Mouse (Mus musculus): ENCODE results near the gene Zdhhc17.
A peak's percentile ranks its signal among the peaks of the same experiment; 100 is the strongest.

DNA sequence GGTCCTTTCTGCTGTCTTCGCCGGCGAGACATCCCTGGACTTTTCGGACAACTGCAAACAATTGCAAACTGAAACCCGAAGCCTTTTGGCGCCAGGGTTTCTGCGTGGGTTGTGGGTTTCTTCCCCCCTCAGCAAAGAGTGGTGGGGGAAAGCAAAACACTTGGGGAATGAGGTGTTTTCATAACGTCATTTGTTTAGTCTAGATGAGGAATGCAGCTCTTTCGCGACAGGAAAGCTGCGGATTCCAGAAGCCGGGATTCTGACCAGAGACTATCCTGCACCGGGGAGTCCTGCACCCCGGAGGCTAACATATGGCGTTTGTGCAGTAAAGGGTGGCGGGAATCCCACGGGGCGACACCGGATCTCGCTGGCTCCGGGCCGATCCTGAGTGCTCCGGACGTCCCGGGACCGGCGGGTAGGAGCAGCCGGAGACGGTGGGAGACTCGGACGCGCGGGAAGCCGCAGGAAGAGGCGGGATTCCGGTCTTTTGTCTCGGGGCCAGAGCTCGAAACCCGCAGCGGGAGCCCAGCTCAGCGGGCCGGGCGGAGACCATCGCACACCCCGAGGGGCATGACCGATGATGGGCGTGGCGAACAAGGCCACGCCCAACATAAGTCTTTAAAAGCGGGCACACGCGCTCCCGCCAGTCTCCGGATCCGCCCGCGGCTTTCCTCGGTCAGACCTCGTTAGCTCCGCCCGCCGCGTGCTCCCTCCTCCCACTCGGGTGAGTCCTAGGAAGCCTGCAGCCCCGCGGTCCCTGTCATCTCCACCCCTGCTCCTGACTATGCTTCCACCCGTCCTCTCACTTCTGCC is 90.2 kb downstream of the Zdhhc17 start, which contains the start of gene Csrp2:
- TF ChIP-seq CTCF (IDR thresholded peaks at IDR 0.05) (no peak), EP300 (IDR thresholded peaks at IDR 0.05) (peak; percentile 11; the same call in 1 of the 2 replicates)

All from lung, postnatal 0 days (tissue).